Mouse (Mus musculus): Measurements from ENCODE around the gene Hepacam. TPM values are rescaled to one million over a fixed set of nuclear protein-coding genes. Genes with fewer than 3 reads are reported as not detected.

Gene Hepacam
- total and polyA plus RNA-seq, 2 experiments from 2014 or later: 37.1 to 49.9 TPM

GRCm38 (mm10) chr9:37393482-37394131, 26.5 kb downstream of the Hepacam start:
- Histone ChIP-seq H3K9ac (replicated peaks; ENCODE audit: low read length, poor library complexity, severe bottlenecking) (no peak overlapping the region), H3K27ac (ENCODE audit: low read depth, low read length) (no peak overlapping the region), H3K4me3 (ENCODE audit: low read depth, low read length) (no peak overlapping the region), H3K36me3 (ENCODE audit: insufficient read depth, low read length) (no peaks in the 10 kb centered on the region), H3K27me3 (ENCODE audit: insufficient read depth, low read length) (no peaks in the 10 kb centered on the region), H3K4me1 (ENCODE audit: insufficient read depth, low read length) (no peaks in the 10 kb centered on the region), H3K4me2 (ENCODE audit: low read depth, low read length, poor library complexity, severe bottlenecking) (no peak overlapping the region), H3K9me3 (ENCODE audit: low read length) (no peaks in the 10 kb centered on the region)
- TF ChIP-seq CTCF (IDR thresholded peaks at IDR 0.05): no peak
- WGBS: 81% methylated on average over 8 of the region's 8 CpGs
- ATAC-seq (ENCODE audit: low FRiP score) (no peak), DNase-seq (ENCODE audit: low spot score) (no peak)

- 52% methylated on average over 2 of the region's 2 CpGs for WGBS
- H3K4me2 ChIP-seq (ENCODE audit: low read depth, low read length, poor library complexity, severe bottlenecking): no peak overlapping the region
- no peak overlapping the region for H3K9ac ChIP-seq (replicated peaks; ENCODE audit: low read length, poor library complexity, severe bottlenecking)
- no peak for TF ChIP-seq CTCF (IDR thresholded peaks at IDR 0.05)
- no peaks in the 10 kb centered on the region for H3K36me3 ChIP-seq (ENCODE audit: insufficient read depth, low read length)
- no peak overlapping the region for H3K27ac ChIP-seq (ENCODE audit: low read depth, low read length)
- ATAC-seq (ENCODE audit: low FRiP score): no peak
- H3K4me1 ChIP-seq (ENCODE audit: insufficient read depth, low read length): no peaks in the 10 kb centered on the region
- no peak for DNase-seq (ENCODE audit: low spot score)
- H3K9me3 ChIP-seq (ENCODE audit: low read length): no peaks in the 10 kb centered on the region
- H3K4me3 ChIP-seq (ENCODE audit: low read depth, low read length): no peak overlapping the region
- no peaks in the 10 kb centered on the region for H3K27me3 ChIP-seq (ENCODE audit: insufficient read depth, low read length)
Measured at GRCm38 (mm10) chr9:37400585-37400984, 33.4 kb downstream of the Hepacam start.

- no peak for TF ChIP-seq CTCF (IDR thresholded peaks at IDR 0.05)
- H3K4me3 ChIP-seq (ENCODE audit: low read depth, low read length): peak within 1 kb of the TSS; percentile 16
- H3K9me3 ChIP-seq (ENCODE audit: low read length): no peaks in the 10 kb centered on the region
- peak within 1 kb of the TSS; percentile 38; the same call in 1 of the 2 replicates for H3K27ac ChIP-seq (ENCODE audit: low read depth, low read length)
- no peak within 1 kb of the TSS for H3K9ac ChIP-seq (replicated peaks; ENCODE audit: low read length, poor library complexity, severe bottlenecking)
- H3K4me1 ChIP-seq (ENCODE audit: insufficient read depth, low read length): no peaks in the 10 kb centered on the region
- WGBS: 15% methylated on average over 7 of the region's 7 CpGs
- H3K36me3 ChIP-seq (ENCODE audit: insufficient read depth, low read length): no peaks in the 10 kb centered on the region
- peak within 1 kb of the TSS; percentile 12; the same call in 1 of the 2 replicates for H3K4me2 ChIP-seq (ENCODE audit: low read depth, low read length, poor library complexity, severe bottlenecking)
- DNase-seq (ENCODE audit: low spot score): no peak
- no peak for ATAC-seq (ENCODE audit: low FRiP score)
- H3K27me3 ChIP-seq (ENCODE audit: insufficient read depth, low read length): no peaks in the 10 kb centered on the region
Measured at GRCm38 (mm10) chr9:37401802-37402201, 34.7 kb downstream of the Hepacam start, which contains the start of gene Robo4. Gene Robo4 (plus strand): TSS chr9:37401897.

- DNase-seq (ENCODE audit: low spot score) (no peak), ATAC-seq (ENCODE audit: low FRiP score) (no peak)
- peak overlapping the region; percentile 12; the same call in 1 of the 2 replicates for H3K4me2 ChIP-seq (ENCODE audit: low read depth, low read length, poor library complexity, severe bottlenecking)
Measured at GRCm38 (mm10) chr9:37402501-37402900, 35.4 kb downstream of the Hepacam start.

GRCm38 (mm10) chr9:37403011-37403410, 35.9 kb downstream of the Hepacam start:
- Histone ChIP-seq H3K4me2 (ENCODE audit: low read depth, low read length, poor library complexity, severe bottlenecking) (peak overlapping the region; percentile 12; the same call in 1 of the 2 replicates), H3K4me3 (ENCODE audit: low read depth, low read length) (peak overlapping the region; percentile 16; the same call in 1 of the 2 replicates), H3K9me3 (ENCODE audit: low read length) (no peaks in the 10 kb centered on the region), H3K27ac (ENCODE audit: low read depth, low read length) (no peak overlapping the region), H3K9ac (replicated peaks; ENCODE audit: low read length, poor library complexity, severe bottlenecking) (no peak overlapping the region), H3K4me1 (ENCODE audit: insufficient read depth, low read length) (no peaks in the 10 kb centered on the region), H3K27me3 (ENCODE audit: insufficient read depth, low read length) (no peaks in the 10 kb centered on the region), H3K36me3 (ENCODE audit: insufficient read depth, low read length) (no peaks in the 10 kb centered on the region)
- WGBS: 88% methylated on average over 7 of the region's 7 CpGs
- DNase-seq (ENCODE audit: low spot score) (no peak), ATAC-seq (ENCODE audit: low FRiP score) (no peak)
- no peak for TF ChIP-seq CTCF (IDR thresholded peaks at IDR 0.05)

More at GRCm38 (mm10) chr9:37402501-37402900, 35.4 kb downstream of the Hepacam start:
- no peak for TF ChIP-seq CTCF (IDR thresholded peaks at IDR 0.05)
- Histone ChIP-seq H3K9ac (replicated peaks; ENCODE audit: low read length, poor library complexity, severe bottlenecking) (no peak overlapping the region), H3K27me3 (ENCODE audit: insufficient read depth, low read length) (no peaks in the 10 kb centered on the region), H3K36me3 (ENCODE audit: insufficient read depth, low read length) (no peaks in the 10 kb centered on the region), H3K27ac (ENCODE audit: low read depth, low read length) (no peak overlapping the region), H3K9me3 (ENCODE audit: low read length) (no peaks in the 10 kb centered on the region), H3K4me1 (ENCODE audit: insufficient read depth, low read length) (no peaks in the 10 kb centered on the region), H3K4me3 (ENCODE audit: low read depth, low read length) (peak overlapping the region; percentile 16)
- 89% methylated on average over 7 of the region's 7 CpGs for WGBS

- Histone ChIP-seq H3K27me3 (ENCODE audit: insufficient read depth, low read length) (no peaks in the 10 kb centered on the region), H3K4me3 (ENCODE audit: low read depth, low read length) (no peak overlapping the region), H3K27ac (ENCODE audit: low read depth, low read length) (no peak overlapping the region), H3K36me3 (ENCODE audit: insufficient read depth, low read length) (no peaks in the 10 kb centered on the region), H3K9ac (replicated peaks; ENCODE audit: low read length, poor library complexity, severe bottlenecking) (no peak overlapping the region), H3K4me1 (ENCODE audit: insufficient read depth, low read length) (no peaks in the 10 kb centered on the region), H3K9me3 (ENCODE audit: low read length) (no peaks in the 10 kb centered on the region), H3K4me2 (ENCODE audit: low read depth, low read length, poor library complexity, severe bottlenecking) (no peak overlapping the region)
- peak; percentile 49 for DNase-seq (ENCODE audit: low spot score)
- WGBS: 0% methylated on average over 1 of the region's 1 CpGs
- TF ChIP-seq CTCF (IDR thresholded peaks at IDR 0.05): peak; percentile 78
- no peak; the same call in 1 of the 2 replicates for ATAC-seq (ENCODE audit: low FRiP score)
Measured at GRCm38 (mm10) chr9:37406372-37406771, 39.2 kb downstream of the Hepacam start.
